16 mouse cellular contexts compared by ENCODE assay signal in the genomic region with DNA sequence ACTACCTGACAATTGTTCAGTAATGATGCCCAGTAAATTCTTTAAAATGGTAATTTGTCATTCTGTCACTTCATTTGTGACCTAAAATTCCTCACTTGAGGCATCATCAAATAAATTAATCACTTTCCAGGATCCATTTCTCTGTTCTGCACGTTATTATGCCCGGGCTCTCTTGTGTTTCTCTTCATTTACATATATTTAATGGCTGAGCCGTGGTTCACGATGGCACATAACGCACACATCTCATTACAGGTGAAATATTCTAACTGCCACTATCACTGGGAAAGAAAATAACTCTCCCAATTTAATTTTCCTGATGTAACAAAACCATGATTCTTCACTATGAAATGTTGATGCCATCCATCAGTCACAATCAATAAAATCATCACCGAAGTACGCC.
"Had no signal": no experiment of that assay in that cellular context is flagged by ENCODE, and none has a peak within 500 bp of the region (broad histone marks: within the 10 kb centered on the region; RNA-seq: fewer than 3 reads in every experiment).

No protein-coding gene starts in this region.

- H3K4me3 ChIP-seq: limb, embryonic 13.5 days; stomach, embryonic 15.5 days had no signal

- H3K4me2 ChIP-seq: limb, embryonic 13.5 days; stomach, embryonic 15.5 days had no signal

- H3K27ac ChIP-seq: kidney, postnatal 0 days; limb, embryonic 13.5 days; liver, embryonic 14.5 days; stomach, embryonic 15.5 days had no signal

- H3K9ac ChIP-seq: limb, embryonic 13.5 days; liver, embryonic 14.5 days; stomach, embryonic 15.5 days had no signal

- DNase-seq: kidney, adult 11 months; kidney, adult 9 months; kidney, postnatal 36 days; layer of hippocampus, adult 9-11 months; layer of hippocampus, postnatal 36 days; left cerebral cortex, postnatal 4 days; lung, adult 18-20 months; retina, postnatal 1 day; right cerebral cortex, postnatal 4 days; spleen, adult 18-20 months; thymus, adult 2 months; thymus, postnatal 25 days had no signal

- H3K9me3 ChIP-seq: limb, embryonic 13.5 days; stomach, embryonic 15.5 days had no signal

- H3K36me3 ChIP-seq: limb, embryonic 13.5 days; stomach, embryonic 15.5 days had no signal

- H3K27me3 ChIP-seq: limb, embryonic 13.5 days; stomach, embryonic 15.5 days had no signal

- H3K4me1 ChIP-seq: limb, embryonic 13.5 days; stomach, embryonic 15.5 days had no signal
